Mouse (Mus musculus): ENCODE results near the gene Ccl27a.
"Not testable (repeated sequence)": the region's sequence is repeated elsewhere in the genome, so short reads cannot be mapped to it uniquely, and the experiment has no call there.

- not testable (repeated sequence) for TF ChIP-seq CTCF (IDR thresholded peaks at IDR 0.05; ENCODE audit: borderline replicate concordance, insufficient read depth, low read depth, low read length); POLR2A (IDR thresholded peaks at IDR 0.05; ENCODE audit: borderline replicate concordance, insufficient read depth, low read length)
Observed at GRCm38 (mm10) chr4:41783197-41783596, 9.2 kb upstream of the Ccl27a start.

Measured in cerebellum, adult 2 months (tissue).